Mouse (Mus musculus) E14TG2a.4 (cell line): ENCODE measurements at regions not wholly inside any gene's neighbourhood (a gene's known extent, or its start where the extent isn't known, plus 50 kb on each side); places are given as distances from the start of the nearest gene placed in this dataset.

ENCODE experiments used
- CTCF ChIP-seq: conservative IDR thresholded peaks from 2 replicates; pipeline ENCODE4 v1.5.1; 2014; ENCODE audit warnings: low read length
- NANOG ChIP-seq: IDR thresholded peaks from 2 replicates; pipeline ENCODE4 v1.6.1; 2014; ENCODE audit warnings: borderline replicate concordance, low read length, mixed read lengths
- POU5F1 ChIP-seq: IDR thresholded peaks from 2 replicates; pipeline ENCODE4 v1.6.1; 2014; ENCODE audit warnings: low read length, borderline replicate concordance

GRCm38 (mm10) chr4:29653951-29654350, 841.0 kb downstream of the Epha7 start:
- TF ChIP-seq CTCF (no peak), NANOG (no peak), POU5F1 (no peak)
